Mouse (Mus musculus) myocyte (in vitro differentiated cells): ENCODE data around the gene Plxnd1. TPM values are rescaled to one million over a fixed set of nuclear protein-coding genes. Genes with fewer than 3 reads are reported as not detected.

ENCODE experiments used
- H3K27me3 ChIP-seq: one replicate; pipeline ENCODE4 v1.6.1; 2011; ENCODE audit not compliant: control insufficient read depth, insufficient read depth, insufficient read length
- H3K36me3 ChIP-seq: one replicate; pipeline ENCODE4 v1.6.1; 2011; ENCODE audit not compliant: control insufficient read depth, insufficient read depth
- H3K4me2 ChIP-seq: one replicate; pipeline ENCODE4 v1.6.1; 2011; ENCODE audit warnings: low read depth, control low read depth
- H3K4me3 ChIP-seq: one replicate; pipeline ENCODE4 v1.5.1; 2011; ENCODE audit warnings: mild to moderate bottlenecking, control low read depth, moderate library complexity
- H3K79me2 ChIP-seq: one replicate; pipeline ENCODE4 v1.6.1; 2011; ENCODE audit not compliant: control insufficient read depth, insufficient read depth
- H3ac ChIP-seq: one replicate; pipeline ENCODE4 v1.6.1; 2011; ENCODE audit not compliant: control insufficient read depth, insufficient read length
- CEBPB ChIP-seq: IDR thresholded peaks from 2 replicates; pipeline ENCODE4 v1.6.1; 2011; ENCODE audit warnings: mild to moderate bottlenecking, moderate library complexity; ENCODE audit not compliant: poor library complexity, insufficient read depth, severe bottlenecking
- E2F4 ChIP-seq: IDR thresholded peaks from one replicate; pipeline ENCODE4 v1.6.1; 2011; ENCODE audit warnings: mild to moderate bottlenecking, control low read depth, moderate library complexity; ENCODE audit not compliant: insufficient read depth
- MAX ChIP-seq: IDR thresholded peaks from one replicate; pipeline ENCODE4 v1.6.1; 2011; ENCODE audit warnings: low read depth, mild to moderate bottlenecking, control low read depth
- MYOD1 ChIP-seq, 3 experiments: IDR thresholded peaks; one replicate each; pipeline ENCODE4 v1.6.1; 2011; ENCODE audit warnings: control low read depth in 2 of 3, low read depth in 2 of 3, mild to moderate bottlenecking in 2 of 3, moderate library complexity in 1 of 3; ENCODE audit not compliant: insufficient read length in 2 of 3, control insufficient read depth in 1 of 3
- MYOG ChIP-seq, 3 experiments: IDR thresholded peaks; one replicate each; pipeline ENCODE4 v1.6.1; 2011; ENCODE audit warnings: control low read depth in 2 of 3, low read depth in 2 of 3, mild to moderate bottlenecking in 2 of 3; ENCODE audit not compliant: insufficient read length in 2 of 3, control insufficient read depth in 1 of 3, insufficient read depth in 1 of 3
- POLR2A ChIP-seq: IDR thresholded peaks from one replicate; pipeline ENCODE4 v1.6.1; 2011; ENCODE audit warnings: low read depth, mild to moderate bottlenecking, control low read depth, moderate library complexity; ENCODE audit not compliant: insufficient read length
- POLR2AphosphoS2 ChIP-seq: IDR thresholded peaks from one replicate; pipeline ENCODE4 v1.6.1; 2011; ENCODE audit warnings: low read depth, control low read depth; ENCODE audit not compliant: insufficient read length
- REST ChIP-seq: IDR thresholded peaks from one replicate; pipeline ENCODE4 v1.6.1; 2011; ENCODE audit warnings: mild to moderate bottlenecking, control low read depth, moderate library complexity; ENCODE audit not compliant: insufficient read depth, insufficient read length
- SRF ChIP-seq: IDR thresholded peaks from one replicate; pipeline ENCODE4 v1.6.1; 2011; ENCODE audit warnings: low read depth; ENCODE audit not compliant: control insufficient read depth, insufficient read length
- TCF12 ChIP-seq: IDR thresholded peaks from one replicate; pipeline ENCODE4 v1.6.1; 2011; ENCODE audit warnings: mild to moderate bottlenecking, control low read depth; ENCODE audit not compliant: poor library complexity, insufficient read depth, severe bottlenecking
- TCF3 ChIP-seq: IDR thresholded peaks from one replicate; pipeline ENCODE4 v1.6.1; 2011; ENCODE audit warnings: low read depth, control low read depth; ENCODE audit not compliant: insufficient read length
- USF1 ChIP-seq: IDR thresholded peaks from one replicate; pipeline ENCODE4 v1.6.1; 2011; ENCODE audit warnings: low read depth, mild to moderate bottlenecking, control low read depth, moderate library complexity
- polyA plus RNA-seq: library from polyadenylated mRNA; unstranded; fragments of >200 nt; fragmentation: generic; extraction: Trizol; gene quantifications from one replicate; pipeline ENCODE4 v1.2.1, GENCODE M21; 2012; ENCODE audit warnings: missing spikeins

Gene Plxnd1
- polyA plus RNA-seq, 1 experiment: 39.4 TPM

DNA sequence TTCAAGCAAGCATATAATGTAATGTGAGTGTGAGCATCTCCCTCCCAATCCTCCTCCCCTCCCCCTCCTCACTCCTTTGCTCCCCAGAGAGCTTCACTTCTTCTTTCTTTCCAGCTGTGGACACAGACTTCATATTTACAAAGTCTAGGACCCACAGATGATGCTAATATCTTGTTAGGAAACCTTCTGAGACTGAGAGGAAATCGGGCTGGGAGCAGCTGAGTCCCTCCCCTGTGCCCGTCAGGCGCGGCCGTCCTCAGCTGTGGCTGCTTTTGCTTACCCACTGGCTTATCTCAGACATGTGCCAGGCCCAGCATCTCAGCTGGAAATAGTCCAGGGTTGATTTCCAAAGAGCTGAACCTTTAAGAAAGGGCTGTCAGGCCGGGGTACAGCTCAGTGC, 48.4 kb downstream of the Plxnd1 start:
- TF ChIP-seq CEBPB (no peak), MYOG (IDR thresholded peaks at IDR 0.05; ENCODE audit: control insufficient read depth in 1 of 3, insufficient read depth in 1 of 3, insufficient read length in 2 of 3, low read depth in 2 of 3) (peak in 2 of 3 experiments; percentile 72 to 75), E2F4 (no peak), MYOD1 (IDR thresholded peaks at IDR 0.05; ENCODE audit: control insufficient read depth in 1 of 3, insufficient read length in 2 of 3, low read depth in 2 of 3) (peak in 2 of 3 experiments; percentile 21 to 48)
- Histone ChIP-seq H3K4me3 (no peak overlapping the region), H3K36me3 (no peaks in the 10 kb centered on the region), H3ac (no peak overlapping the region), H3K4me2 (no peak overlapping the region), H3K79me2 (no peaks in the 10 kb centered on the region), H3K27me3 (no peaks in the 10 kb centered on the region)

DNA sequence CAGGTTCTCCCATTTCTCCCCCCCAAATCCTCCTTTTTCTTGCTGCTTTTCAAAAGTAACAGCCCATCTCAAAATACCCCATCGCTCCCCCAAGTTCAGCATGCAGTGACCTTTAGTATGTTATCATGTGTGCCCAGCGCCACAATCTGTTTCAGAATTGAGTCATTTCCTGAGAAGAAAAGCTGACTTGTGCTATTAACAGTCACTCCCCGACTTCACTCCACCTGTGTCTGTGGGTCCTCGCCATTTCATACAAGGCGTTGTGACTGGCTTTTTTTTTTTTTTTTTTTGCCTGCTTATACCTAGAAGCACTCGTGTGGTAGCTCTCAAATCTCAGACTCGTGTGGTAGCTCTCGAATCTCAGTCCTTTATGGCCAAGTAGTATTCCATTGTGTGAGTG, 49.2 kb downstream of the Plxnd1 start:
- Histone ChIP-seq H3K27me3 (no peaks in the 10 kb centered on the region), H3K79me2 (no peaks in the 10 kb centered on the region), H3ac (no peak overlapping the region), H3K4me3 (no peak overlapping the region), H3K36me3 (no peaks in the 10 kb centered on the region), H3K4me2 (no peak overlapping the region)
- TF ChIP-seq CEBPB (no peak), TCF12 (no peak), SRF (no peak), POLR2AphosphoS2 (no peak), POLR2A (no peak), USF1 (no peak), MYOG (IDR thresholded peaks at IDR 0.05; ENCODE audit: control insufficient read depth in 1 of 3, insufficient read depth in 1 of 3, insufficient read length in 2 of 3, low read depth in 2 of 3) (no peak), MYOD1 (IDR thresholded peaks at IDR 0.05; ENCODE audit: control insufficient read depth in 1 of 3, insufficient read length in 2 of 3, low read depth in 2 of 3) (no peak), MAX (no peak), TCF3 (no peak), E2F4 (no peak), REST (no peak)

DNA sequence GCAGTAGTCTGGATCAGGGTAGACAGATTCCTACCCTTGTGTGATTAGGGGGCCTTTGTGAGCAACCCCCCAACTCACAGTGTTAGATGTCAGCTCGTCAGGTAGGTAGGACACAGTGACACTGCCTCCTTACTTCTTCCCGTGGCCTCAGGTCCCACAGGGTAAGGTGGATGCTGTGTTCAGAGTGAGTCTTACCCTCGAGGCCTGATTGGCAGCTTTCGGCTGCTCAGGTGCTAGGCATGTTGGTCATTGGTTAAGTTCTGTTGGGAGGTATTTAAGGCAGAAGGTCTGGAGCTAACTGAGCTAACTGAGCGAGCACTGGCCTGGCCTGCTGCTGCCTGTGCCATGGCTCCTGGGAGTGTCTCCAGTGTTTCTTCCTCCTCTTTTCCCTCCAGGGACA, 50.2 kb downstream of the Plxnd1 start, which contains the start of gene H1foo:
Gene H1foo, plus strand, starts transcription at position 301 of the 400 bp plus-strand sequence.
- Histone ChIP-seq H3ac (no peak within 1 kb of the TSS), H3K36me3 (no peaks in the 10 kb centered on the region), H3K4me3 (no peak within 1 kb of the TSS), H3K27me3 (no peaks in the 10 kb centered on the region), H3K4me2 (peak within 1 kb of the TSS; percentile 44), H3K79me2 (no peaks in the 10 kb centered on the region)
- TF ChIP-seq CEBPB: no peak
- no peak for TF ChIP-seq MAX
- no peak for TF ChIP-seq TCF12
- no peak for TF ChIP-seq TCF3
- TF ChIP-seq E2F4: no peak
- TF ChIP-seq REST: no peak
- TF ChIP-seq SRF: no peak
- no peak for TF ChIP-seq USF1
- no peak for TF ChIP-seq MYOD1 (IDR thresholded peaks at IDR 0.05; ENCODE audit: control insufficient read depth in 1 of 3, insufficient read length in 2 of 3, low read depth in 2 of 3)

DNA sequence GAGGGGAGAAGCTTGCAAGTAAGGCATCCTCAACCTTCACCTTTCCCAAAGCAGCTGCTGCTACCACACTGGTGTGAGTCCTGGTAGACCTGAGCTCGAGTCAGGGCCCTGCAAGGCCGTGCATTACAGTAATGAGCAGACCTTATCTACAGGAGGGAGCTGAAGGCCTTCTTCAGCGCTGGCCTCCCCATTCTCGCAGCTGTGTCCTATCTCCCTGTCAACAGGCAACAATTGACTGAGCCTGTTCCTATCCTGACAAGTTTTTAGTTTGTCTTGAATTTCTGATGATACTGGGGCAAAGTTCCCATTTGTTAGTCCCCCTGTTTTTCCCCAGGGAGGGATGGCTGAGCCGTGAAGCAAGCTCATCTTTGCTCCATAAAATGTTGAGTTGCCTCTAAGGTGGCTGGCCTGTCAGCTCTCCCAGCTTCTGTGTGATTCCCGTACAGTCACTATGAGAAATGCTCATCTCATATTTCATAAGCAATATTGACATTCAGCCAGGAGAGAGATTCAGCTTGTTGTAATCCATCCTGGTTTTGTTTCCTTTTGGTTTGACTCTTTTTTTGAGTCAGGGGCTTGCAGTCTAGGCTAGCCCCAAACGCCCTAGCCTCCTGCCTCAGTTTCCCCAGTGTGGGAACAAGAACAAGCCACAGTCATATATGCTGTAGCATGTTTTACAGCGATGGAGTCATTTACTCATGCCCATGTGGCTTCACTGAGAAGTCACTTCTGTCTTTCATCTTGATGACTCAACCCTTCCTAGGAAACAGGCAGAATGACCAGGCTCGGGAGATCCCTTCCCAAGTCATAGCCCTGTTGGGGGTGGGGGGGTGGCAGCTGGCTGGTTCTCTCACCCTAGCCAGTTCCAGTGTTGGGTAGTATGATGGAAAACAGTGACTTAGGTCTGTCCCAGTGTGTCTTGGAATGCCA, 51.0 kb downstream of the Plxnd1 start:
- H3K4me2 ChIP-seq: peak overlapping the region; percentile 44
- no peaks in the 10 kb centered on the region for H3K27me3 ChIP-seq
- no peaks in the 10 kb centered on the region for H3K36me3 ChIP-seq
- no peaks in the 10 kb centered on the region for H3K79me2 ChIP-seq
- TF ChIP-seq REST: no peak
- TF ChIP-seq MYOD1 (IDR thresholded peaks at IDR 0.05; ENCODE audit: control insufficient read depth in 1 of 3, insufficient read length in 2 of 3, low read depth in 2 of 3): no peak
- no peak for TF ChIP-seq MYOG (IDR thresholded peaks at IDR 0.05; ENCODE audit: control insufficient read depth in 1 of 3, insufficient read depth in 1 of 3, insufficient read length in 2 of 3, low read depth in 2 of 3)
- TF ChIP-seq SRF: no peak
- no peak for TF ChIP-seq E2F4
- no peak for TF ChIP-seq USF1
- no peak for TF ChIP-seq POLR2AphosphoS2
- no peak for TF ChIP-seq TCF3
- no peak for TF ChIP-seq MAX
- no peak overlapping the region for H3K4me3 ChIP-seq
- no peak overlapping the region for H3ac ChIP-seq

DNA sequence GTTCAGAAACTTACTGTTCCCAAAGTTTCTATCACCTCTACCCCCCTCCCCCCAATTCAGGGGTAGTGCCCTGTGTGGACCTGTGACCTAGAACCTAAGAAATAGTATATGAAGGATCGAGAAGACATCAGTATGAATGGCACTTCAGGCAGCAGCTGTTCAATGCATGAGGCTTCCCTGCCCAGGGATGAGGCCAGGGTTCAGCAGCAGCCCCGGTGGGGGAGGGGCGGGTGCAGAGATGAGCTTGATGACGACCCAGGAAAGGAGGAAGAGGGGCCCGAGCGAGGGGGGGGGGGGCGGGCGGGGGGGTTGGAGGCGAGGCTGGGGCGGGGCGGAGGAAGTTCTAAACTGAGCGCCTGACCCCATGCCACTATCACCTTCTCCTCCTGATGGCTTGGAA, 53.7 kb downstream of the Plxnd1 start:
- no peaks in the 10 kb centered on the region for H3K36me3 ChIP-seq
- no peak overlapping the region for H3K4me2 ChIP-seq
- no peak for TF ChIP-seq USF1
- H3K27me3 ChIP-seq: no peaks in the 10 kb centered on the region
- H3K79me2 ChIP-seq: no peaks in the 10 kb centered on the region
- no peak overlapping the region for H3ac ChIP-seq
- no peak overlapping the region for H3K4me3 ChIP-seq
